Mouse (Mus musculus): ENCODE measurements around the gene Pxylp1. TPM values are rescaled to one million over a fixed set of nuclear protein-coding genes. Genes with fewer than 3 reads are reported as not detected.
A peak's percentile ranks its signal among the peaks of the same experiment; 100 is the strongest.

Gene Pxylp1
- polyA plus RNA-seq, 1 experiment, result 40.1 TPM

GRCm38 (mm10) chr9:96818128-96818821 lies 74.2 kb downstream of the Pxylp1 start:
- no peak for TF ChIP-seq POLR2A (IDR thresholded peaks at IDR 0.05; ENCODE audit: borderline replicate concordance, extremely low read depth, insufficient read depth, insufficient read length, poor library complexity, severe bottlenecking)
- peak; percentile 62; the same call in 1 of the 2 replicates for TF ChIP-seq CTCF (IDR thresholded peaks at IDR 0.05; ENCODE audit: borderline replicate concordance, extremely low read depth, insufficient read depth, insufficient read length)

DNA sequence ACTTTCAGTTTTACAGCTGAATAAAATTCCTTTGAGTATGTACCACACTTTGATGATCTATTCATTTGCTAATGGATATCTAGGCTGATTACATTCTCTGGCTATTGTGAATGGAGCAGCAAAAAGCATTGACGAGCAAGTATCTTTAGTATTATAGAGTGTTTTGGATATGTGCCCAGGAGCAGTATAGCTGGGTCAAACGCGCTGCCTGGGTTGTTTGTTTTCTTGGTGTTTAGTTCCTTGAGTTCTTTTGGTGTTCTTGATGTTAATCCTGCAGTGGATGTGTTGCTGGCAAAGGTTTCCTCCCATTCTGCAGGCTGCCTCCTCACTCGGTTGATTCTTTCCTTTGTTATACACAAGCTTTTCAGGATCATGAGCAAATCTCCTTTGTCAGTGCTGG lies 80.5 kb downstream of the Pxylp1 start:
- TF ChIP-seq CTCF (IDR thresholded peaks at IDR 0.05; ENCODE audit: borderline replicate concordance, extremely low read depth, insufficient read depth, insufficient read length) (no peak), POLR2A (IDR thresholded peaks at IDR 0.05; ENCODE audit: borderline replicate concordance, extremely low read depth, insufficient read depth, insufficient read length, poor library complexity, severe bottlenecking) (no peak)
- DNase-seq (ENCODE audit: low read depth), result peak; percentile 51

More at GRCm38 (mm10) chr9:96818128-96818821, 74.2 kb downstream of the Pxylp1 start:
- DNase-seq (ENCODE audit: low read depth), result peak; percentile 92

GRCm38 (mm10) chr9:96800131-96800825 lies 92.2 kb downstream of the Pxylp1 start:
- peak; percentile 63 for DNase-seq (ENCODE audit: low read depth)
- no peak for TF ChIP-seq POLR2A (IDR thresholded peaks at IDR 0.05; ENCODE audit: borderline replicate concordance, extremely low read depth, insufficient read depth, insufficient read length, poor library complexity, severe bottlenecking)
- TF ChIP-seq CTCF (IDR thresholded peaks at IDR 0.05; ENCODE audit: borderline replicate concordance, extremely low read depth, insufficient read depth, insufficient read length), result peak; percentile 33; the same call in 1 of the 2 replicates

DNA sequence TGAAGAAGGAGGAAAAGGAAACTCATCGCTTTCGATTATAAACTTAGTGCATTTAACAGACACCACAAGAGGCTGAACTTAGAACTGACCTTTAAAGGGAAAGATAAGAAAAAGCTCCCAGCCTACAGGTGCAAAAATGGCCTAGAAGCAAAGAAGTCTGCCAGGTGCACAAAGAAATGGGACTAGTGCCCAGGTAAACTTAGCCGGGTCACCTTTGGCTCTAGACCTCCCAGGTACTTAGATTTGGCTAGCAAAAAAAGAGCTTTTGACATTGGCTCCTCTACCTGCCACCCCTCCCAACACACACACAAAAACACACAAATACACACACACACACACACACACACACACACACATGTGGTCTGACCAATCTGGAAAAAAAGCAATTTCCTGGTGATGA lies 95.2 kb downstream of the Pxylp1 start:
- DNase-seq (ENCODE audit: low read depth), result no peak
- TF ChIP-seq CTCF (IDR thresholded peaks at IDR 0.05; ENCODE audit: borderline replicate concordance, extremely low read depth, insufficient read depth, insufficient read length) (no peak), POLR2A (IDR thresholded peaks at IDR 0.05; ENCODE audit: borderline replicate concordance, extremely low read depth, insufficient read depth, insufficient read length, poor library complexity, severe bottlenecking) (no peak)

GRCm38 (mm10) chr9:96795399-96795928 lies 97.0 kb downstream of the Pxylp1 start:
- DNase-seq (ENCODE audit: low read depth), result peak; percentile 87
- TF ChIP-seq CTCF (IDR thresholded peaks at IDR 0.05; ENCODE audit: borderline replicate concordance, extremely low read depth, insufficient read depth, insufficient read length) (no peak), POLR2A (IDR thresholded peaks at IDR 0.05; ENCODE audit: borderline replicate concordance, extremely low read depth, insufficient read depth, insufficient read length, poor library complexity, severe bottlenecking) (no peak)

DNA sequence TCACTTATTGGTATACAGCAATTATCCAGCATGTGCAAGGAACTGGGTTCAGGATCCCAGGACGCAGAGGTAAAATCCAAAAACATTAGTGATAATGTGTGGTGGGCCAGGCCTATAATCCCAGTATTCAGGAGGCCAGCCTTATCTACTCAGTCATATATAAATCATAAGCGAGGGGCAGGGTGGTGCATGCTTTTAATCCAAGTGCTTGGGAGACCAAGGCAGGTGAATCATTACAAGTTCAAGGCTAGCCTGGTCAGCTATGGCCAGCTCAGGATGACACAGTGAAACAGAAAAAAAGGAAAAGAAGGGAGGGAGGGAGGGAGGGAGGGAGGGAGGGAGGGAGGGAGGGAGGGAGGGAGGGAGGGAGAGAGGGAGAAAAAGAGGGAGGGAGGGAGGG lies 97.9 kb downstream of the Pxylp1 start:
- TF ChIP-seq POLR2A (IDR thresholded peaks at IDR 0.05; ENCODE audit: borderline replicate concordance, extremely low read depth, insufficient read depth, insufficient read length, poor library complexity, severe bottlenecking), result no peak
- DNase-seq (ENCODE audit: low read depth), result no peak

DNA sequence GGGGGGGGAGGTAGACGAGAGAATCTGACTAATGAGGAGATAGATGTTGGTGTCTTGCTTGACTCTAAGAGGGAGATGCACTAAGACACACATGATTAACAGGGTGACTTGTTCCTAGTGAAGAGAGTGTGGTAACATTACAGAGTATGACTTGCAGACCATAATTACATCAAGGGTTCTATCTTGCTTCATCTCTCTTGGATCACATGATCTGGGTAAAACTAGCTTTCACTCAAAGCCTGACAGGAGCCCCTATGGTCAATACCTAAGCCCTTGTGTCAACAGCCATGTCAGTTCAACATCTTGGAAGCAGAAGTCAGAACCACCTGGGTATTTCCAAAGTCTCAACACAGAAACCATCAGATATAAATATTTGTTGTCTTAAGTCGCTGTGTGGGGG lies 99.9 kb downstream of the Pxylp1 start:
- no peak for DNase-seq (ENCODE audit: low read depth)
- TF ChIP-seq POLR2A (IDR thresholded peaks at IDR 0.05; ENCODE audit: borderline replicate concordance, extremely low read depth, insufficient read depth, insufficient read length, poor library complexity, severe bottlenecking) (no peak), CTCF (IDR thresholded peaks at IDR 0.05; ENCODE audit: borderline replicate concordance, extremely low read depth, insufficient read depth, insufficient read length) (no peak)

GRCm38 (mm10) chr9:96790389-96791007 lies 102.0 kb downstream of the Pxylp1 start:
- TF ChIP-seq POLR2A (IDR thresholded peaks at IDR 0.05; ENCODE audit: borderline replicate concordance, extremely low read depth, insufficient read depth, insufficient read length, poor library complexity, severe bottlenecking) (no peak), CTCF (IDR thresholded peaks at IDR 0.05; ENCODE audit: borderline replicate concordance, extremely low read depth, insufficient read depth, insufficient read length) (peak; percentile 39; the same call in 1 of the 2 replicates)
- DNase-seq (ENCODE audit: low read depth), result peak; percentile 18

GRCm38 (mm10) chr9:96789906-96790305 lies 102.6 kb downstream of the Pxylp1 start:
- no peak for TF ChIP-seq CTCF (IDR thresholded peaks at IDR 0.05; ENCODE audit: borderline replicate concordance, extremely low read depth, insufficient read depth, insufficient read length)
- no peak for TF ChIP-seq POLR2A (IDR thresholded peaks at IDR 0.05; ENCODE audit: borderline replicate concordance, extremely low read depth, insufficient read depth, insufficient read length, poor library complexity, severe bottlenecking)
- no peak for DNase-seq (ENCODE audit: low read depth)

- DNase-seq (ENCODE audit: low read depth), result no peak
- TF ChIP-seq CTCF (IDR thresholded peaks at IDR 0.05; ENCODE audit: borderline replicate concordance, extremely low read depth, insufficient read depth, insufficient read length) (no peak), POLR2A (IDR thresholded peaks at IDR 0.05; ENCODE audit: borderline replicate concordance, extremely low read depth, insufficient read depth, insufficient read length, poor library complexity, severe bottlenecking) (no peak)
Observed at GRCm38 (mm10) chr9:96787797-96788196, 104.7 kb downstream of the Pxylp1 start.

GRCm38 (mm10) chr9:96785871-96786342 lies 106.6 kb downstream of the Pxylp1 start:
- DNase-seq (ENCODE audit: low read depth), result no peak
- TF ChIP-seq CTCF (IDR thresholded peaks at IDR 0.05; ENCODE audit: borderline replicate concordance, extremely low read depth, insufficient read depth, insufficient read length), result no peak
- TF ChIP-seq POLR2A (IDR thresholded peaks at IDR 0.05; ENCODE audit: borderline replicate concordance, extremely low read depth, insufficient read depth, insufficient read length, poor library complexity, severe bottlenecking), result no peak

All from brain, embryonic 14.5 days (tissue).